Mouse (Mus musculus): ENCODE measurements around the gene Atp5j.

The Atp5j gene

DNA sequence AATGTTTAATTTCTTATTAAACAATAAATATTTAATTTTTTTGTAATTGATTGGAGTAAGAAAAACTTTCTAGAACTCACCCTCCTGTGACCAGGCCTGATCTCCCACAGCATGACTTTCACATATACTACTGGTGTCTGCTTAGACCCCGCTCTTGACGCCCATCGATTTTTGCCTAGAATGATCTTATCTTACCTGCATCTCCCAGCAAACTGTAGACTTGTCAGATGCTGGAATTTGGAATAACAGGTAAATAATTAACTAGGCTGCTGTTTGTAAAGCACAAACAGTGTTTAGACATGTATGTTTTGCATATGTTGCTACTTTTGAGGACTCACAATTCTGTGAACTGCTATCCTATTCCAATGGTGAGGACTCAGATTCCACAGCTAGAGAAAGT is 29.2 kb downstream of the Atp5j start:
- DNase-seq, result no peak

DNA sequence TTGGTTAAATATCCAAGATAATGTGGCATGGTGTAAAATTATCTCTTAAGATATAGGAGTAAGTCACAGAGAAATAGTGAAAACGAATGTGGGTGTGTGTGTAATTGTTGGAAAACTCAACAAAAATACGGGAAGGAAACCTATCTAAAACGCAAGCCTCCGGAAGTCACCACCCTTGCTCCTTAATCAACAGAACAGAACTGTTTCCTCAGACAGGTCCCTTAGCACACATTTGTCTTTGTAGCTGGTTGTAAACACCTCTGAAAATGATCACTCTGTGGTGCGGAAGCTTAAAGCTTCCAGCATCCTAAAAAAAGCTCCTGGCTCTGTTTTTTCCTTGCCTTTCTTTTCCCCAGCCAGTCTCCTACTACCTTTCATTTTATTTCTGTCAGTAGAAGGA is 30.6 kb downstream of the Atp5j start:
- DNase-seq, result no peak

DNA sequence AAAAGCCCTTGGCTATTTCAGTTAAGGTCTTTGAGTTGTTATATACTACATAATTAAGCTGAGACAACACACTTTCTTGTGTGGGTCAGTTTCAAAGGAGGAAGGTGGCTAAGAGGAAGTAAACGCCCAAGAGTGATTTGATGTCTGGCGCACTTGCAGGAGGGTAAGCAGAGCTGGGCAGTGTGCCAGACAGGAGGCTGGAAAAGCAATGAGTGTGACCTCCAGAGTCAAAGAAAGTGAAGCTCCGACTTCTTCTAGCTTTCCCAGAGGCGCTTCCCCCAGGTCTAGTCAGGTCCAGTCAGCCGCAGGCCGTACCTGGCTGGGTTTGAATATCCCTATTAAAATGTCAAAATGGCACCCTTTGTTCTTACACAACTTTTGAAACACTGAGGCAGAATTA is 33.2 kb downstream of the Atp5j start:
- DNase-seq, result peak; percentile 28

GRCm38 (mm10) chr16:84800038-84800437 is 35.4 kb downstream of the Atp5j start:
- DNase-seq, result no peak

- DNase-seq, result no peak
Observed at GRCm38 (mm10) chr16:84796678-84797077, 38.7 kb downstream of the Atp5j start.

- DNase-seq, result no peak
Observed at GRCm38 (mm10) chr16:84795337-84795736, 40.1 kb downstream of the Atp5j start.

- DNase-seq, result no peak
Observed at GRCm38 (mm10) chr16:84793401-84793800, 42.0 kb downstream of the Atp5j start.

GRCm38 (mm10) chr16:84790595-84791165 is 44.7 kb downstream of the Atp5j start:
- no peak for DNase-seq

DNA sequence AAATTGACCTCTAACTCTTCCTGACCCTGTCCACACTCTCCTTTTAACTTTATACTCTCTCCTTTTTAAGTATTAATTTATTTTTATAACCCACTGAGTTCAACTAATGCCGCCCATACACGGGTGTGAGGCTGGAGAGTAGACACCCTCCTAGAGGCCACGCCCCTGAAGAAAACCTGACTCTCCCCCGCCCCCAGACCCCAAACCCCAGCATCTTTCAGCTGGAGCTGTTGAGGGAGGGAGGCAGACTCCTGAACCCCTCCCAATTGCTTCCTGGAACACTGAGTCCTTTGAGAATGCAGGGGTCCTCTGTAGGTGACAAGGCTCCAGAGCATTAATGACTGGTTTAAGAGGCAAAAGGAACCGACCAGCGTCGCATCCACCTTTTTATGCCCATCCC is 50.5 kb downstream of the Atp5j start:
- no peak for DNase-seq

GRCm38 (mm10) chr16:84783279-84783678 is 52.1 kb downstream of the Atp5j start:
- DNase-seq, result no peak

DNA sequence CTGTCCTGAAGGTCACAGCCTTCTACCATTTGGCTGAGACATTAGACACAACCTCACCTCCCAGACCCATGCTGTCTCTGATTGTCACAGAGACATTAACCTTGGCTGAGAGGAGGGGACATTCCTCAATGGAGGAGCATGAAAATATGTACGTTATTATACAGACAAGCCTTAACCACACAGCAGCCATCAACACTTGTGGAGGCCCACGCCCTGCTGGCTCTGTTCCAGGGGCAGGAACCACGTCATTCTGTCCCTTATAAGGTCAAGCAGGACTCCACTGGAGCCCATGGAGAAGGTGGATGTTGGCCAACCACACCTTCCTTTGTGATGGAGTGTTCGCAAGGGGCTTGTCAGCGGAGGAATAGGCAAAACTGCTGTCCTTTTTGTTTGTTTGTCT is 55.7 kb downstream of the Atp5j start:
- no peak for DNase-seq

- no peak for DNase-seq
Observed at GRCm38 (mm10) chr16:84778861-84779630, 56.4 kb downstream of the Atp5j start.

DNA sequence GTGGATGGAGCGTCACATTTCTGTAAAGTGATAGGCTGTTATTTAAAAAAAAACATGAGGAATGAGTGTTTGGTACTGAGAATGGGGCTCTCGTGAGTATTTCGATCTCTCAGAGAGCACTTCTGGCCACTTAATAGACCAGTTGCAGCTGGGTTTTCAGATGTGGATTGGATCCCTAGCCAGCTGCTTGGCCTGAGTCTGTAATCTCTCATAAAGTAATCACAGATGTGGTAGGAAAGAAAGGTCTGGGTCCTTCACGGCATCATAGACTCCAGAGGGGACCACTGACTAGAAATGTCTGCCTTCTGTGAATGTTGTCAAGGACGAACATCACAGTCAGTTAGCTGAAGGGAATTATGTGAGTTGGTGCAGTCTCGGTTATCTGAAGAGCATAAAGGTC is 57.0 kb downstream of the Atp5j start:
- no peak for DNase-seq

All from liver (tissue).